Mouse (Mus musculus) CH12F3 (cell line): ENCODE results near the gene Mmrn1.

ENCODE experiments used
- in situ Hi-C: fragments of 300-500 bp; cut with MboI; formaldehyde crosslinking; loops from 2 replicates; pipeline ENCODE4 v1.14.3; 2020; ENCODE audit warnings: low sequenced_read_pairs

Mmrn1 gene

DNA sequence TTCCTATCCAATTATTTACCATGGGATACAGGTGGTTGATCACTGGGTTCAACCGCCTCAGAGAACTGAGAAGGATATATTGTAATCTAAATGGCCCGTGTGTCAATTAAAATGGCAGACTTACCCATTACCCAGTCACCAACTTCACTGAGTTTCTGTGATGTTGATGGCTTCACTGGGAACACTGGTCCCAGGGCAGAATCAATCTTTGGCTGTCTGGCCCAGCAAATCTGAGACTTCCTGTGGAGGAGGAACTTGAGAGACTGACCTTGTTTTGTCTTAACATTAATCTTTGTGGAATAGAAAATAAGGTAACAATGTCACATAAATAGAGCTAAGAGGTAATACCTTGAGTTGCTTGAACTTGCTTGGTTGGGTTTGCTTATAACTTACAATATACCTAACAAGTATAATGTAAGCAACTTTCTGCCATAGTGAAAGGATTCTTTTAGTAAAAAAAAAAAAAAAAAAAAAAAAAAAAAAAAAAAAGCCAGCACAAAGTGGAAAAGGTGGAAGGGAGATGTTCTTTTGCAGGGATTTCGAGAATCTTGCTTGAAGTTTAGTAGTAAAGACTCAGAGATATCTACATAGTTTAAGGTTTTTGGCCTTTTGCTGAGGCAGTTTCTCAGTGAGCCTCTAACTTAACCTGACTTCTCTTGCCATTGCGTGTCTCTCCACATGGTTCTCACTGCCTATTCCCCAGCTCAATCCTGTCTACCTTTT, 68.8 kb downstream of the Mmrn1 start:
- in situ Hi-C loops = no loop called here

DNA sequence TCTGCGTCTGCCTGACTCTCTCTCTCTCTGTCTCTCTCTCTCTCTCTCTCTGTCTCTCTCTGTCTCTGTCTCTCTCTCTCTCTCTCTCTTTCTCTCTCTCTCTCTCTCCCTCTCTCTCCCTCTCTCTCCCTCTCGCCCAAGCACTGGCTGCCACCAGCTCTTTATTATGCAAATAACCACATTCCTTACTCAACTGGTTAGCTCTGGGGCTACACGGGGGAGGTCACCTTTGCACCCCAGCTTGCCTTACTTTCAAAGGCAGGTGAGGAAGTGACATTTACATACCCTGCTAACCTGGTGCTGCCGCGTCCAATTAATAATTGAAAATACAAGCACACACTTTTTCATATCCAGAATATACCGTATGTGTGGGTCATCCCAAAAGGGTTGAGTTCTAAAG, 69.3 kb downstream of the Mmrn1 start:
- in situ Hi-C loops = no loop called here

GRCm38 (mm10) chr6:60994521-60994920, 69.7 kb downstream of the Mmrn1 start:
- in situ Hi-C loops = no loop called here

DNA sequence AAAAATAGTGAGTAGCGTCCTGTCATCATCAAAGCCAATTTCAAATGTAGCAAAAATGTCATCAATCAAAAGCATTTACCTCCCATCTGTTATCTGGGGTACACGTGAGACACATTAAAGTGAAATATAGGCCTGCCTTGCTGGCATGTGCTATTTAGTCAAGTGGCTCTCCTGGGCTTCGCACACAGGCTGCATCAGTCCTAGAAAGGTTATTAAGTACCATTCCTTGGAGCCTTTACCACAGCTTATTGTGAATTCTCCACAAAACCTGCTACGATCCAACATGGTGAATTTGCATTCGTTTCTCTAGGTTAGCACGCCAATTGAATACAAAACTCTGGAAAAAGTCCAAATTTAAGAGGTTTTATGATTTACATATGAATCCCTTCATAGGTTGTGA, 70.8 kb downstream of the Mmrn1 start:
- in situ Hi-C loops = no loop called here

DNA sequence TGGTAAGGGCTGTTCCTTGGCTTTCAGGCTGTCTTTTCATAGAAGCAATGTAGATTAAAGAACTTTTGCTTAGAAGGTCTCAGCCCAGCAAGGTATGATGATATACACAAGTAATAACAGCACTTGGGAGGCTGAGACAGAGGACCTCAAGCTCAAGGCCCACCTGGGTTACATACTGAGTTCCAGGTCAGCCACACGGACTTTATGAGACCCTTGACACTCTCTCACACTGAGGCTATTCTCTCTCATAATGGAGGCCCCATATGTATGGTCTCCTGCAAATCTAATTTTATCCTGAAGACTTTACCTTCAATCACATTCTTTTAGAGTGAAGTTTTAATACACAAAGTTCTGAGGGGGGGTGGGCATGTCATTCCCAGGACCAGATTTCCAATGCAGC, 71.6 kb downstream of the Mmrn1 start:
- in situ Hi-C loops = no loop called here

DNA sequence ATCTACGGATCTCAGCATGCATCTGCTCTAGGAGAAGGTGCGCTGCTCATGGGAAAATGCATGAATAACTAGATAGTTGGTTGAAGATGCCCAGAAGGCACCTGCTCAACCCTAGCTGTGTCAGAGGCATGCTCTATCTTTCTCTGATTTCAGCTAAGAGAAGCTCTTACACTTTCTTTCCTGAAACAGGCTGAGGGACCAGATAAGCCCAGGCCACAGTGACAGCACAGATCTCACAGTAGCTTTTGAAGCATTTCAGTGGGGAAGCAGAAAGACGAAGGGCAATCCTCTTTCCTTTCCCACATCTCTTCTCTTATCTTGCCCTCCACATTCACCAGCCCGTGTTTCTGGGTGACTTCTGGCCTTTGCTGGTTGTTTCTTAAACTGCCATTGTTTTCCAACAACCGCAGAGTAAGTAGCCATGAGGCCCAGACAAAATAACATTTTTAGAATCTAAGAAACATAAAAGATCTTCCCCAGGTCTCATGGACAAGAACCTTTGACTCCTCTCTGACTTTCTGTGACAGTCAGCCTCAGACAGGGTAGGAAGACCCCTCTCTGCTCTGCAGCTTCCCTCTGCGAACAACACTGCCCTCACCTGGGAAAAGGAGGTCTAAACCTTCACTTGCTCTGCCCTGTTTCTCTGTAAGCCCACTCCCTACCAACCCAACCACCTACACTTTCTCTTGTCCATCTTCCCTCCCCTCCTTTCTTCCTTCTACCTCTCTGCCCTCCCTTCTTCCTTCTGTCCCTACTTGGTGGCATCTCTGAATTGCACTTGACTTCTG, 76.4 kb downstream of the Mmrn1 start:
- in situ Hi-C loops = no loop called here

- in situ Hi-C loops = no loop called here
Measured at GRCm38 (mm10) chr6:61003916-61004765, 79.4 kb downstream of the Mmrn1 start.

- in situ Hi-C loops = no loop called here
Measured at GRCm38 (mm10) chr6:61013780-61014179, 89.0 kb downstream of the Mmrn1 start.

DNA sequence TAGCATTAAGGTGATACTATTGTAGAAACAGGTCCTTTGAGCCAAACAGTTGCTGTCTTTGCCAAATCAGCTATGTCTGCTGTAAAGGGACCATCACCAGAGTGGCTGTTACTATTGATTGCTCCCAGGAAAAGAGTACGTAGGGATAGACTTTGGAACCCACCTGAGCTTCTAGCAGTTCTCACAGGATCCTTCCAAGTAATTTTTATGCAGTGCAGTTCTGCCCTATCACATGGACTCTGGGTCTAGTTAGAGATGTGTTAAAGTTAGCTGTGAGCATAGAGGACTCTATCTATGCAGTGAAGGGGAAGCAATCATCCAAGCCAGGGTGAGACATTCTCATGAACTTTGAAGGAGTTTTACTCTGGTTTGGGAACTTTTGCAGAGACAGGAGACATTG, 94.9 kb downstream of the Mmrn1 start:
- in situ Hi-C loops = no loop called here

DNA sequence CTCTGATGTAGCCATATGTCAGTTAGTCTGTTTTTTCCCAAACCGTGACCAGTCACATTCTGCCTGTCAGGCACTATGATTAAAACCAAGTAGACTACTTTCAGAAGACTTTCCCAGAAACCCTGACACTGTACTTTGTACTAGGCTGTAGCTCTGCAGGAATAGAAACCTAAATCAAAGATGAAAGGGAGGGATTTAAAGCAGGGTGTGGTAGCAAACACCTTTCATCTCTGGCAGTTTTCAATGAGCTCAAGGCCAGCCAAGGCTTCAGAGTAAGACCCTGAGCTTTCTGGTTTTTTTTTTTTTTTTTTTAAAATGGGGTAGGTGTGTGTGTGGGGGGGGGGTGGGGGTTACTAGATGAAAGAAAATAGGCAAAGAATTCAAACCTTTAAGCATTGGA, 96.2 kb downstream of the Mmrn1 start:
- in situ Hi-C loops = no loop called here

DNA sequence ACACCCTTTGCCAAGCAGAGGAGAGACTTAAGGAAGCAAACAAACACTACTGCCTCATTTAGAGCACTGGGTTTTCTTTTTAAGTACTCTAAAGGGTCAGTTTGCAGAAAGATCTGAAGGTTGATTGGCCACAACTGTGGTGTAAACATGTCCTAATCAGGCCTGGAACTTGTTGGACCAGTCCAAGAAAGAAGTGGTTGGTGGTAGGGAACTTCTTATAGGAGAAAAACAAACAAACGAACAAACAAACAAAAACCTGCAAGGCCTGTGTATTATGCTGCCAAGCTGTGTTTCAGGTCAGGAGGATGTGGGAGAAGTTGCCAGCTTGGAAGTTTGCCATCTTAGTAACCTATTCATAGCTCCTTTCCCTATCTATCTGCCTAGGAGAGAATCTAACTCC, 108.5 kb downstream of the Mmrn1 start:
- in situ Hi-C loops = no loop called here
